13 mouse cellular contexts compared by ENCODE assay signal in the genomic region with DNA sequence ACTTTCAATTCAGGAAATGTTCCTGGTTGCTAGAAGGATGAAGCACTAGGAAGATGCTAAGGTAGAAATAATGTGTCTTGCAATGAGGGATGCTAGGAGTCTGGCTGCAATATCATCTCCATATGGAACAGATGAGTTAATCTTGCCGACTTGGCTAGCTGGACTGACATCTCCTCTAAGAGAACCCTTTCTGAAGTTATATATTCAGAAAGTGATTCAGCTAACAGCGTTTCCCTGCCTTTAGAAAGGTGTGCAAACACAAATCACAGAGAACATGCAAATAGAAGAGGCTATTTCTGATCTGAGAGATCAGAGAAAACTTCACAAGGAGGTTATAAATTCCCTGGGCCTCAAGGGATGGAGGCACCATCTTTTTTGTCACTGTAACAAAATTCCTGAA.
"Had no signal": no experiment of that assay in that cellular context is flagged by ENCODE, and none has a peak within 500 bp of the region (broad histone marks: within the 10 kb centered on the region; RNA-seq: fewer than 3 reads in every experiment).

No protein-coding gene starts in this region.

- DNase-seq: kidney, adult 2 months; kidney, postnatal 25 days; liver, embryonic 13.5 days; lung, adult 2 months; lung, postnatal 14 days; lung, postnatal 4 days; midbrain, embryonic 14.5 days; right cerebral cortex, postnatal 14 days; right cerebral cortex, postnatal 4 days; thymus, postnatal 25 days had no signal

- H3K4me3 ChIP-seq: liver, embryonic 13.5 days; stomach, embryonic 15.5 days had no signal

- H3K9ac ChIP-seq: liver, embryonic 13.5 days; stomach, embryonic 15.5 days had no signal

- H3K27me3 ChIP-seq: stomach, embryonic 15.5 days had no signal

- H3K27ac ChIP-seq: kidney, postnatal 0 days; liver, embryonic 13.5 days; stomach, embryonic 15.5 days had no signal

- H3K9me3 ChIP-seq: liver, embryonic 13.5 days; stomach, embryonic 15.5 days had no signal

- H3K36me3 ChIP-seq: liver, embryonic 13.5 days; stomach, embryonic 15.5 days had no signal

- H3K4me2 ChIP-seq: liver, embryonic 13.5 days; midbrain, embryonic 11.5 days; stomach, embryonic 15.5 days had no signal
